Mouse (Mus musculus): ENCODE measurements around the gene Ak1.

Ak1 gene

DNA sequence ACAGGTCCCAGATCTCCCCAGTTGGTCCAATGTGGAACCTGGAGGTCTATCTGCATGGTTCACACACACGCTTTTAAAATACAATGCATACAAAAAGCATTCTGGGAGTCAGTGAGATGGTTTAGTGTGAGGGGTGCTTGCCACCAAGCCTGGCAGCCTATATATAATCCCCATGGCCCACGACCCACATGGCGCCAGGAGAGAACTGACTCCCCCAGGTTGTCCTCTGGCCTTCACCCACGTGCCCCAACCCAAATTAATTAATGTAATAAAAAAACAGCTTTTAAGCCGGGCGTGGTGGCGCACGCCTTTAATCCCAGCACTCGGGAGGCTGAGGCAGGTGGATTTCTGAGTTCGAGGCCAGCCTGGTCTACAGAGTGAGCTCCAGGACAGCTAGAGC, 62.1 kb downstream of the Ak1 start:
- DNase-seq (ENCODE audit: low read depth, low spot score), result no peak

Data from A20 (cell line).